Mouse (Mus musculus) intestine, embryonic 16.5 days (tissue): Measurements from ENCODE around the gene Tph2. TPM values are rescaled to one million over a fixed set of nuclear protein-coding genes. Genes with fewer than 3 reads are reported as not detected.

Experiments used
- ATAC-seq: fragments of 200-750 bp; cut with Nextera tagmentation; 2 replicates; pipeline ENCODE4 v1.8.0; 2017; ENCODE audit warnings: moderate TSS enrichment, moderate library complexity
- H3K27ac ChIP-seq: fragments of 300-500 bp; sonication (generic); 2 replicates; pipeline ENCODE4 v1.5.1; 2014; ENCODE audit warnings: mild to moderate bottlenecking, low read length
- H3K27me3 ChIP-seq: fragments of 300-500 bp; sonication (generic); replicated peaks from 2 replicates; pipeline ENCODE4 v1.6.1; 2014; ENCODE audit warnings: low read length, control low read depth, mixed read lengths; ENCODE audit not compliant: control insufficient read depth, insufficient read depth
- H3K36me3 ChIP-seq: fragments of 300-500 bp; sonication (generic); 2 replicates; pipeline ENCODE4 v1.6.1; 2014; ENCODE audit warnings: low read length, control low read depth; ENCODE audit not compliant: control insufficient read depth, insufficient read depth
- H3K4me1 ChIP-seq: fragments of 300-500 bp; sonication (generic); 2 replicates; pipeline ENCODE4 v1.6.1; 2014; ENCODE audit warnings: low read length, control low read depth, mixed read lengths; ENCODE audit not compliant: control insufficient read depth, insufficient read depth
- H3K4me2 ChIP-seq: fragments of 300-500 bp; sonication (generic); 2 replicates; pipeline ENCODE4 v1.6.1; 2014; ENCODE audit warnings: low read depth, low read length, control low read depth
- H3K4me3 ChIP-seq: fragments of 300-500 bp; sonication (generic); 2 replicates; pipeline ENCODE4 v1.5.1; 2014; ENCODE audit warnings: mild to moderate bottlenecking, low read length
- H3K9ac ChIP-seq: fragments of 300-500 bp; sonication (generic); 2 replicates; pipeline ENCODE4 v1.6.1; 2014; ENCODE audit warnings: low read depth, low read length
- H3K9me3 ChIP-seq: fragments of 300-500 bp; sonication (generic); 2 replicates; pipeline ENCODE4 v1.6.1; 2016; ENCODE audit warnings: low read length, control low read depth; ENCODE audit not compliant: control insufficient read depth
- WGBS: fragments of 180-500 bp; shearing (Covaris S2); extraction: QIAGEN DNeasy Blood & Tissue Kit; methylation state at CpG from one replicate; pipeline ENCODE4 v1.1.7; 2014; 5-methylcytosine and 5-hydroxymethylcytosine counted together
- polyA plus RNA-seq: library from polyadenylated mRNA; unstranded; fragments of >200 nt; fragmentation: Nextera tagmentation; extraction: Ambion mirVana; gene quantifications from 2 replicates; pipeline ENCODE4 v1.2.1, GENCODE M21; 2015

Gene Tph2
- polyA plus RNA-seq, 1 experiment from 2014 or later: not detected

DNA sequence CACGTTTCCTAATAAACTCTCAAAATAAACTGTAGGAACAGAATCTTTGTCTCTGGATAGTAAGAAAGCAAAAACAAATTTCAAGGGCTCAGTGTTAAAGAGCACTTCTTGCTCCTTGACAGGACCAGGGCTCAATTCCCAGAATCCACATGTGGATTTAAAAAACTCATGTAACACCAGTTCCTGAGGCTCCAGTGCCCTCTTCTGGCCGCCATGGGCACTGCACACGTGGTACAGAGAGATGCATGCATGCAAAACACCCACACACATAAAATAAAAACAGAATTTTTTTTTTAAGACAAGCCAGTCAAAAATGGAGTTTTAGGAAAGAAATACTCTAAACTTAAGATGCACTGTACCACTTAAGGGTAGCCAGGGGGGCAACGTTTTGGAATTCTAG lies 133.2 kb downstream of the Tph2 start:
- H3K27ac ChIP-seq: no peak overlapping the region
- no peaks in the 10 kb centered on the region for H3K9me3 ChIP-seq
- whole genome bisulfite sequencing: 60% methylated on average over 4 of the region's 4 CpGs
- no peaks in the 10 kb centered on the region for H3K27me3 ChIP-seq
- H3K4me2 ChIP-seq: no peak overlapping the region
- H3K9ac ChIP-seq: no peak overlapping the region
- no peak for ATAC-seq
- H3K36me3 ChIP-seq: no peaks in the 10 kb centered on the region
- H3K4me1 ChIP-seq: no peaks in the 10 kb centered on the region
- H3K4me3 ChIP-seq: no peak overlapping the region

DNA sequence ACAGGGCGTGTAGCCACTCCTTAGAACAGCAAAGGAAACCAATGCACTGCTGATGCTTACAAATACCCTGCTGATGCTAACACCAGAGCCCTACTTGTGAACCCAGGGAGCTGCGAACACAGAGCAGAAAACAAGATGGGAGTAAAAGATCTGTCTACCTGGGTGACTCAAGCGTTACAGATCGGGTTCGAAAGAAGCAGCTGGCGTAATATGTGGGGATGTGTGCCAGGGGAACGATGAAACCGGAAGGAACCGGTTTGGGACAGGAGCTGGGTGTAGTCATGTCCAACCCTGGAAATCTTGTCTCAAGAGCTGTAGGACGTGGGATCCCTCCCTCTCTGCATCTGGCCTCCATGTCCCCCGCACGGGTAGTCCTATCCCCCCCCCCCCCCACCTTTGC lies 134.1 kb downstream of the Tph2 start:
- ATAC-seq: no peak
- 86% methylated on average over 12 of the region's 12 CpGs for WGBS
- Histone ChIP-seq H3K4me3 (no peak overlapping the region), H3K27me3 (no peaks in the 10 kb centered on the region), H3K4me1 (no peaks in the 10 kb centered on the region), H3K4me2 (no peak overlapping the region), H3K9me3 (no peaks in the 10 kb centered on the region), H3K27ac (no peak overlapping the region), H3K36me3 (no peaks in the 10 kb centered on the region), H3K9ac (no peak overlapping the region)

DNA sequence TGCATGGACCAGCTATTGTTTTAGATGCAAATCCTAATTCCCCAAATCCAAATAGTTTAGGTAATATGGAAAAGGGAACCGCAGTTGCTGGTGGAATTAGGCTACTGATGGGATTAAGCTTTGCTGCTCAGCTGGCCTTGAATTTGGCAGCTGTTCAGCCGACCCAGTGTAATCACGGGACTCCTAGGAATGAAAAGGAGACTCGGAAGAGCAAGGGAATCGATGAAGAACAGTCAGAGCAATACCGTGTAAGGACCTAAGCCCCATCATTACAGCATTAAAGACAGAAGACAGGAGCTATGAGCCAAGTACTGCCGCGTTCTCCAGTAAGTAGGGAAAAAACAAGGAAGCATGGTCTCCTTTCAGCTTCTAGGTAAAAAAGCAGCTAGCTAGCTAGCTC lies 134.6 kb downstream of the Tph2 start:
- no peaks in the 10 kb centered on the region for H3K4me1 ChIP-seq
- no peak overlapping the region for H3K4me2 ChIP-seq
- no peak for ATAC-seq
- H3K9ac ChIP-seq: no peak overlapping the region
- H3K9me3 ChIP-seq: no peaks in the 10 kb centered on the region
- WGBS: 63% methylated on average over 8 of the region's 8 CpGs
- H3K36me3 ChIP-seq: no peaks in the 10 kb centered on the region
- no peak overlapping the region for H3K4me3 ChIP-seq
- no peaks in the 10 kb centered on the region for H3K27me3 ChIP-seq
- H3K27ac ChIP-seq: no peak overlapping the region

GRCm38 (mm10) chr10:115048565-115048964 lies 136.3 kb downstream of the Tph2 start:
- Histone ChIP-seq H3K4me3 (no peak overlapping the region), H3K36me3 (no peaks in the 10 kb centered on the region), H3K9ac (no peak overlapping the region), H3K27ac (no peak overlapping the region), H3K9me3 (no peaks in the 10 kb centered on the region), H3K27me3 (no peaks in the 10 kb centered on the region), H3K4me2 (no peak overlapping the region), H3K4me1 (no peaks in the 10 kb centered on the region)
- WGBS: 94% methylated on average over 2 of the region's 2 CpGs
- no peak for ATAC-seq

GRCm38 (mm10) chr10:115035748-115036147 lies 149.1 kb downstream of the Tph2 start:
- Histone ChIP-seq H3K4me1 (no peaks in the 10 kb centered on the region), H3K9ac (no peak overlapping the region), H3K36me3 (no peaks in the 10 kb centered on the region), H3K4me2 (no peak overlapping the region), H3K9me3 (no peaks in the 10 kb centered on the region), H3K27ac (no peak overlapping the region), H3K4me3 (no peak overlapping the region), H3K27me3 (no peaks in the 10 kb centered on the region)
- peak; percentile 88 for ATAC-seq
- 74% methylated on average over 9 of the region's 9 CpGs for WGBS

Other genes with a start within 250 kb of the Tph2 start
- gene Tbc1d15, start 66.4 kb upstream of the Tph2 start, polyA plus RNA-seq: 56.2 and 58.7 TPM in 2 replicates
- 4.7 and 5.1 TPM in 2 replicates for gene Rab21, start 130.6 kb upstream of the Tph2 start, polyA plus RNA-seq
- gene Tmem19, start 177.5 kb upstream of the Tph2 start, polyA plus RNA-seq: 35.2 and 43.4 TPM in 2 replicates
- gene Thap2, start 199.4 kb upstream of the Tph2 start, polyA plus RNA-seq: 18.6 and 22.6 TPM in 2 replicates
- 11.5 and 15.0 TPM in 2 replicates for gene Zfc3h1, start 199.9 kb upstream of the Tph2 start, polyA plus RNA-seq